Mouse (Mus musculus): ENCODE measurements around the gene Fbxo17. TPM values are rescaled to one million over a fixed set of nuclear protein-coding genes. Genes with fewer than 3 reads are reported as not detected.
A peak's percentile ranks its signal among the peaks of the same experiment; 100 is the strongest.

Fbxo17 gene
- total RNA-seq, 2 experiments from 2014 or later, result 1.5 to 2.5 TPM

DNA sequence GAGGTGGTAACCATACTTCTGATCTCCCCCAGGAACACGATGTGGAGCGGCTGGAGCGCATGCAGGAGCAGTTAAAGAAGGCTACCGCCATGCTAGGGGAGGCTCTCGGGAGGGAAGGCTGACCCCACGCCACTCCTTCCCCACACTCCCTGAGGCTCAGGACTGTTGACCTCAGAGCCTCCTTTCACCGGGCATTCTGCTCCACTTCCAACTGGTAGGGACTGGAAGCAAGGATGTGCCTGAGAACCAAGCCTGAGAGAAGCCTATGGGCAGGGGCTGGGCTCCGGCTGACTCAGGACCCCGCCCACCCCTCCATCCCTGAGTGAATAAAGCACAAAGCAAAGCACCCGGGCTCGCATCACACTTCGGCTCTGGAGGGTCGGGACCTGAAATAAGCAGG lies 42.0 kb downstream of the Fbxo17 start:
- no peak for DNase-seq (ENCODE audit: extremely low spot score in 1 of 2, low spot score in 2 of 2)
- intact Hi-C loops (cut with DNase I), result no loop called here

DNA sequence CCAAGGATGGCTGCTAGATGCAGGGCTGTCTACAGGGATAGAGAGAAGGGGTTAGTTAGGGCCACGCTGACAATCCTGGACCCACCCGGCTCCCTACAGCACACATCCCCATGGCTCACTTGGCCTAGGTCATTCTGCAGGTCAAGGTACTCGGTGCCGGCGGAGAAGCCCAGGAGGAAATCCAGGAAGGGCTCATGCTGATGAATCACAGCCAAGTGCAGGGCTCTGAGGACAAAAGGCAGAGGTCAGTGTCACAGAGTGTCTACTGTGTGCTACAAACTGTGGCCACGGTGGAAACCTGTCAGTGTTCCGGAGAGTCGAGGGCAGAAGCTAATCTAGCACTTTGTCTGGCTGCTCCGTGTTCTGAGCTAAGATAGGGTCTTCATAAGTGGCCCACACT lies 45.3 kb downstream of the Fbxo17 start:
- DNase-seq (ENCODE audit: extremely low spot score in 1 of 2, low spot score in 2 of 2), result no peak
- intact Hi-C loops (cut with DNase I), result no loop called here

DNA sequence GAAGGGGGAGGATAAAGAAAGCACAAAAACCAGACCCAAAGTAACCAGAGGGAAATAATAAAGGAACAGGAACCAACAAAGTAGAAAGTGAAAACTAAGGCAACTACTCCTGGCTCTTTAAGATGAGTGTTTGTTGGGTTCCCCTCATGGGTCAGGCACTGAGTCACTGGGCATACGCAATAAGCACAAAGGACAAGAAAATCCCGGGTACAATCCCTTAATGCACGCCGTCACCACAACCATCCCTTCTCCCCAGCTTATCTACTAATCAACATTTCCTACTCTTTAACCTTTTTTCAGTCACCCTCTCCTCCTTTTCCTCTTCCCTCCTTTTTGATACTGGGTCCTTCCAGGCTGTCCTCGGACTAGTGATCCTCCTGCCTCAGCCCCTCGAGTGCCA lies 48.6 kb downstream of the Fbxo17 start:
- no peak for DNase-seq (ENCODE audit: extremely low spot score in 1 of 2, low spot score in 2 of 2)
- intact Hi-C loops (cut with DNase I), result no loop called here

GRCm38 (mm10) chr7:28766173-28766879 lies 49.7 kb downstream of the Fbxo17 start, which contains the start of gene Sirt2:
TSS of gene Sirt2 (plus strand) at chr7:28766735.
- DNase-seq (ENCODE audit: extremely low spot score in 1 of 2, low spot score in 2 of 2), result peak; percentile 97 to 99
- intact Hi-C loops (cut with DNase I), result no loop called here

DNA sequence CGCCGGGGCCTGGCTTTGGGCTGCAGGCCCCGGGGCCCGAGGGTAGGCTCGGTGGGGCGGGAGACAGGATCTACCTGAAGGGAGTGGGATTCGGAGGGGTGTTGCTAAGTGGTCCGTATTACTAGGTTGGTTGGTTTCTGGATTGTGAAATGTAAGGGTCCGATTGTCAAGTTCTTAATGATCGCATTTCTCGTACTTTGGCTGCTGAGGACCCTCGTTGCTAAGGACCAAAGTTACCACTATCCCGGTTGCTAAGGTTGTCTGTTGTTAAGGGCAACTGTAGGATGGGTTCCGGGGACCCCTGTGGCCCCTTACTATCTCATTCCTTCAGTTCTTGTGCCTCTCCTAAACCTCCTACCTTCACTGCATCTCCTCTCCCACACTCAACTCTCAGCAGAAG lies 50.3 kb downstream of the Fbxo17 start:
- intact Hi-C loops (cut with DNase I), result no loop called here

DNA sequence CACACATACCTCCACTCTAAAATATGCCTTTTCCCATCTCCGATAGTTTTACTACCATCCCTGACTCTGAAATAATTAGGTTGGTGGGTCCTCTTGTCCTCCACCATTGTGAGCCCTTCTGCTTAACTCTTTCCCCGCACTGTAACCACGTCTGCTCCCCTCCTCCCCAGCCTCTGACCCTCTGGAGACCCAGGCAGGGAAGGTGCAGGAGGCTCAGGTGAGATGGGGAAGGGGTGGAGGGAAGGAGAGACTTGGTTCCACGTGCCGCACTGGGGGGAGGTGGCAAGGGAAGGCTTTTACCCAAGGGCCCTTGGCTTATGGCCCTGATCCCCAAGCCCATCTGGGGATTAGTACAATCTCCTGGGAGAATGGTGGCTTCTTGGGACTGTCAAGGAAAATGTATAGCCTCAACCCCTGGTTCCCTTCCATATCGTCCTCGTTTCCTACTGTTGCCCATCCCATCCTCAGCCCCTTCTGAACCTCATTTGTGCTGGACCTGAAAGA lies 50.9 kb downstream of the Fbxo17 start, which contains the start of gene Nfkbib:
Gene Nfkbib (minus strand): TSS at position 51 of the 504 bp plus-strand sequence.
- intact Hi-C loops (cut with DNase I), result no loop called here
- no peak for DNase-seq (ENCODE audit: extremely low spot score in 1 of 2, low spot score in 2 of 2)

More for the DNA sequence above, 50.3 kb downstream of the Fbxo17 start:
- no peak for DNase-seq (ENCODE audit: extremely low spot score in 1 of 2, low spot score in 2 of 2)

GRCm38 (mm10) chr7:28769414-28769958 lies 52.9 kb downstream of the Fbxo17 start:
- intact Hi-C loops (cut with DNase I), result no loop called here
- DNase-seq (ENCODE audit: extremely low spot score in 1 of 2, low spot score in 2 of 2), result no peak

DNA sequence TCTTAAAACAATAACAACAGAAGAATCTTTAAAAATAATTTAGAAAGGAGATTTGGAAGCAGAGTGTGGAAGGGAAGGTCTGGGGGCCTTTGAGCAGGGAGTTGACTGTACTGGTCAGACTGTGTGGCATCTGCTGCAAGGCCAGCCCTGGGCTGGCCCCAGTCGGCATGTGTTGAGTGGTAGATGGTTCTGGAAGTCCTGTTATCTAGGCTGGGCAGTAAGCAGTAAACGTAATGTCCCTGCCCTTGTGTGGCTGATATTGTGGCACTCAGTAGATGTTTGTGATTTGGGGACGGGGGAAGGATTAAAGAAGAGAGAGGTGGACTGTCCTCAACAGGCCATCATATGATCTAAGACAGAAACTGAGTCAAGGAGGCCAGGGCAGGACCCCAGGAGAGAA lies 53.7 kb downstream of the Fbxo17 start:
- intact Hi-C loops (cut with DNase I), result no loop called here
- no peak for DNase-seq (ENCODE audit: extremely low spot score in 1 of 2, low spot score in 2 of 2)

GRCm38 (mm10) chr7:28771867-28772266 lies 55.3 kb downstream of the Fbxo17 start:
- peak in 1 of 2 experiments; percentile 65 for DNase-seq (ENCODE audit: extremely low spot score in 1 of 2, low spot score in 2 of 2)
- intact Hi-C loops (cut with DNase I), result no loop called here

DNA sequence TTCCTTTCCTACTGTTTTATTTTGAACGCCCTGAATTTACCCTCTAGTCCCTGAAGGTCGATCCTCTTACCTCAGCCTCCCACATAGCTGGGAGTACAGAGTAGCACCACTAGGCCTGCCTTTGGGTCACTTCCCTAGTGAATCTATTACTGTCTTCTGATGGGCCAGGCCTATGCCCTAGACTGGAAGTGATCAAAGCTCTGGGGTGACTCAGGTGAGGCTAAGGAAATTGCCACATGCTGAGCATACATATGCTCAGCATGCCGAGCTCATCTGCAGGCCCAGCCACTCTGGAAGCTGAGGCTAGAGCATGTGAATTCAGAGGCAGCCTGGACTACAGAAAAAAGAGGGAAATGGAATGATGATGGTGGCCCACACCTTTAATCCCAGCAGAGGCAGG lies 56.6 kb downstream of the Fbxo17 start:
- DNase-seq (ENCODE audit: extremely low spot score in 1 of 2, low spot score in 2 of 2), result no peak

GRCm38 (mm10) chr7:28774164-28774563 lies 57.6 kb downstream of the Fbxo17 start:
- peak in 1 of 2 experiments; percentile 63 for DNase-seq (ENCODE audit: extremely low spot score in 1 of 2, low spot score in 2 of 2)
- intact Hi-C loops (cut with DNase I), result no loop called here

More for the DNA sequence above, 56.6 kb downstream of the Fbxo17 start:
- intact Hi-C loops (cut with DNase I), result no loop called here

GRCm38 (mm10) chr7:28775129-28775528 lies 58.5 kb downstream of the Fbxo17 start:
- no peak for DNase-seq (ENCODE audit: extremely low spot score in 1 of 2, low spot score in 2 of 2)
- intact Hi-C loops (cut with DNase I), result no loop called here

GRCm38 (mm10) chr7:28778825-28779224 lies 62.2 kb downstream of the Fbxo17 start:
- peak in 1 of 2 experiments; percentile 43 for DNase-seq (ENCODE audit: extremely low spot score in 1 of 2, low spot score in 2 of 2)
- intact Hi-C loops (cut with DNase I), result no loop called here

DNA sequence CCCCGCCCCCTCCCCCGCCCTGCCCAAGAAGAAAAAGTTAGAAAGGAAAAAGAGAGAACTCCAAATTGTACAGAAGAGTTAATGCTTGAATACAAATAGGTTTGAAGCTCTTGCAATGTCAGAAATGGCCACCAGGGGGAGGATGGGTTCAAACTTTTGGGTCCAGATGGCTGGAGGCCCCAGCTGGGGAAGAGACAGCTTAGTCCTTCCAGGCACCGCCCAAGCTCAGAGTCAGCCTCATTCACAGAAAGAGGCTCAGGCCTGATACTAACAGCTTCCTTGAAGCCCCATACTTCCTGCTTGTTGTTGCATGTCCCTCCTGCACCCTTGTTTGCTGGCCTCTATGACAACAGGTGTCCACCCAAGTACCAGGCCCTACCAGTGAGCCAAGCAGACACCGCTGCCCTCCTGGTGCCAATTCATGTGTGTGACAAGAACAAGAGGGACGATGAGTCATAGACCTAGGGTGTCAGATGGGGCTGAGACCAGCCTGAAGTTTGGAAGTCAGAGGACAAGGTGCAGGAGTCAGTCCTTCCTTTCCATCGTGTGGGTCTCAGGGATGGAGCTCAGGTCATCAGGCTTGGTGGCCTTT lies 63.6 kb downstream of the Fbxo17 start:
- intact Hi-C loops (cut with DNase I), result loop anchor here (5.0 to 10.0 kb wide), 2 partner anchors 185 to 257 kb away; partner anchors contain the start of gene Actn4
- peak; percentile 84 to 91 for DNase-seq (ENCODE audit: extremely low spot score in 1 of 2, low spot score in 2 of 2)

DNA sequence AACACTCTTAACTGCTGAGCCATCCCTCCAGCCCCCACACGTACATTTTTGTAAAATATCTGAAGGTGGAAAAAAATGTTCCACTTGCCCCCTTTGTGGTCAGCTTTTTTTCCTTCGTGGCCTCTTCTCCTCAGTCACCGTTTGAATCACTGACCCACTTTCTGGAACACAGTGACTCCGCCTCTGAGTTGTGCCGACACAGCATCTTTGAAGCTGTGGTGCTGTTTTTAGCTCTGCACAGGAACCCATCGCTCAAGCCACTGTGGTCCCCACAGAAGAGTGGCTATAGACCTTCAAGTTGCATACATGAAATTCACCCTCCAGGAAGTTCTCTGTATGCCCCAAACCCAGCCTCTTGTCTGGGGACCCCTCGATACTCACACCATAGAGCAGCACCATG lies 64.3 kb downstream of the Fbxo17 start:
- peak; percentile 40 to 54 for DNase-seq (ENCODE audit: extremely low spot score in 1 of 2, low spot score in 2 of 2)
- intact Hi-C loops (cut with DNase I), result loop anchor here (5.0 to 10.0 kb wide), 2 partner anchors 184 to 256 kb away; partner anchors contain the start of gene Actn4

DNA sequence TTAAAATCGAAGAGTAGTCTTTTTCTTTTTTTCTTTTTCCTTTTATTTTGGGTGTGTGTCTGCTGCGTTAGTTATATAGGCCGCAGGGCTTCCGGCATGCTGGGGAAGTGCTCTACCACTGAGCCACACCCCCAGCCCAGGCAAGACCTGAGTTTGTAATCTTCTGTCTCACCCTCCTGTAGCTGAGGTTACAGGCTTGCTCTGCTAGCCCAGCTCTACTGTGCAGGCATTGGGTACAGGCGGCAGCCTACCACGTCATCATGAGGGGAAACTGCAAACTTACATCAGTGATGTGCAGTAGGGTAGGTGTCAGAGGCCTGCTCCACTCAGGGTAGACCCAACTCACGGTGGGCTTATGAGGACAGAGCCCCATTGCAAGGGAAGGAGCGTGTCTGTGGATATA lies 64.7 kb downstream of the Fbxo17 start:
- intact Hi-C loops (cut with DNase I), result loop anchor here (5.0 to 10.0 kb wide), 2 partner anchors 184 to 256 kb away; partner anchors contain the start of gene Actn4
- DNase-seq (ENCODE audit: extremely low spot score in 1 of 2, low spot score in 2 of 2), result no peak

DNA sequence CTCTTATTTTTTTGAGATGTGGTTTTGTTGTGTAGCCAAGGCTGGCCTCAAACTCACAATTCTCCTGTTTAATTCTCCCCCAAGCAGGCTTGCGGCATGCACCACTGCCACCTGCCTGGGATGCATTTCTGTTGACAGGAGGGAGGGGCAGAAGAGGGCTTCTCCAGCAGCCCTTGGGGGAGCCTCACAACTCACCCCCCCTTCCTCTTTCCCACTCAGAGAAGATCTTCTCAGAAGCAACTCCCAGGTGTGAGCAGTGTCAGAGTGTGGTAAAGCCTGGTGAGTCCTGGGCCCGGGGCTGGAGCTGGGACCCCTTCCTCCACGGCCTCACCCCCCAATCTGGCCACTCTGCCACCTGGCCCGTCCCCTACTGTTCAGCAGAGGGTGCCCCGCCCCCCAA lies 68.6 kb downstream of the Fbxo17 start:
- DNase-seq (ENCODE audit: extremely low spot score in 1 of 2, low spot score in 2 of 2), result no peak
- intact Hi-C loops (cut with DNase I), result loop anchor here (10.0 kb wide), 1 partner anchor 180 kb away; the partner anchor contains the start of gene Actn4
